Mouse (Mus musculus) heart, embryonic 11.5 days (tissue): ENCODE results near the gene Ifit1bl1. TPM values are rescaled to one million over a fixed set of nuclear protein-coding genes. Genes with fewer than 3 reads are reported as not detected.

Source experiments
- ATAC-seq: fragments of 200-750 bp; cut with Nextera tagmentation; replicated peaks from 2 replicates; pipeline ENCODE4 v1.8.0; 2017; ENCODE audit warnings: moderate library complexity; ENCODE audit not compliant: insufficient number of reproducible peaks, low FRiP score, low TSS enrichment
- H3K27ac ChIP-seq: fragments of 300-500 bp; sonication (generic); 2 replicates; pipeline ENCODE4 v1.5.1; 2014; ENCODE audit warnings: mild to moderate bottlenecking, low read depth, low read length
- H3K27me3 ChIP-seq: fragments of 300-500 bp; sonication (generic); 2 replicates; pipeline ENCODE4 v1.6.1; 2014; ENCODE audit warnings: mild to moderate bottlenecking, low read length, mixed read lengths; ENCODE audit not compliant: control insufficient read depth, insufficient read depth
- H3K36me3 ChIP-seq: fragments of 300-500 bp; sonication (generic); 2 replicates; pipeline ENCODE4 v1.6.1; 2014; ENCODE audit warnings: mild to moderate bottlenecking, low read length, moderate library complexity, mixed read lengths; ENCODE audit not compliant: control insufficient read depth, insufficient read depth
- H3K4me1 ChIP-seq: fragments of 300-500 bp; sonication (generic); 2 replicates; pipeline ENCODE4 v1.6.1; 2014; ENCODE audit warnings: low read length; ENCODE audit not compliant: control insufficient read depth, insufficient read depth
- H3K4me2 ChIP-seq: fragments of 300-500 bp; sonication (generic); 2 replicates; pipeline ENCODE4 v1.6.1; 2014; ENCODE audit warnings: mild to moderate bottlenecking, moderate library complexity
- H3K4me3 ChIP-seq: fragments of 300-500 bp; sonication (generic); 2 replicates; pipeline ENCODE4 v1.5.1; 2014; ENCODE audit warnings: low read depth, low read length
- H3K9ac ChIP-seq: fragments of 300-500 bp; sonication (generic); 2 replicates; pipeline ENCODE4 v1.6.1; 2014; ENCODE audit warnings: mild to moderate bottlenecking, low read depth, low read length, moderate library complexity
- H3K9me3 ChIP-seq: fragments of 300-500 bp; sonication (generic); replicated peaks from 2 replicates; pipeline ENCODE4 v1.6.1; 2016; ENCODE audit warnings: low read length; ENCODE audit not compliant: control insufficient read depth
- WGBS: fragments of 180-500 bp; shearing (Covaris S2); extraction: QIAGEN DNeasy Blood & Tissue Kit; methylation state at CpG from one replicate; pipeline ENCODE4 v1.1.7; 2014; ENCODE audit not compliant: insufficient replicate concordance; 5-methylcytosine and 5-hydroxymethylcytosine counted together
- polyA plus RNA-seq: library from polyadenylated mRNA; unstranded; fragments of >200 nt; fragmentation: Nextera tagmentation; extraction: Ambion mirVana; gene quantifications from 2 replicates; pipeline ENCODE4 v1.2.1, GENCODE M21; 2014

Gene Ifit1bl1
- polyA plus RNA-seq, 1 experiment from 2014 or later: 1.5 TPM

DNA sequence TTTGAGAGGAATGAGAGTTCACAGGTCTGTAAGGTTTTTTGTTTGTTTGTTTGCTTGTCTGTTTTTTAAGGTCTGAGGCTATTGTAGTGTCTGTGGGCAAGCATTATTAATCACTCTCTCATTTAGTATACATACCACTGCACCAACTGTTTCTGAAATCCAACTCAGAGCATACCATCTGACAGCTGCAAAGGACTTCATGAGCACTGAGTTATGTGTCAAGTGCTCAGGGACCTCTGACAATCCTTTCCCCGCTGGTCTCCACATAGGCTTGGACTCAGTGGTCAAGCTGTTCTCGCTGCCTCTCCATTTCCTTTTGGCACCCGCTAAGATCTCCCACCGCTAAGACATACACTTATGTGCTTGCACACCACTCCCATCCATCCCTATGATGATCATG, 55.5 kb downstream of the Ifit1bl1 start:
- H3K36me3 ChIP-seq: no peaks in the 10 kb centered on the region
- H3K4me1 ChIP-seq: no peaks in the 10 kb centered on the region
- no peak for ATAC-seq
- H3K9me3 ChIP-seq: no peaks in the 10 kb centered on the region
- no peak overlapping the region for H3K4me3 ChIP-seq
- 83% methylated on average over 4 of the region's 4 CpGs for WGBS
- H3K27ac ChIP-seq: no peak overlapping the region
- no peaks in the 10 kb centered on the region for H3K27me3 ChIP-seq
- no peak overlapping the region for H3K4me2 ChIP-seq
- no peak overlapping the region for H3K9ac ChIP-seq

Other genes starting within 250 kb of the Ifit1bl1 start
- gene Ch25h, start 126.8 kb downstream of the Ifit1bl1 start, polyA plus RNA-seq: 1.8 and 3.7 TPM in 2 replicates
- gene Lipa, start 74.5 kb downstream of the Ifit1bl1 start, polyA plus RNA-seq: 36.2 and 41.2 TPM in 2 replicates
- gene Ifit2, start 51.3 kb downstream of the Ifit1bl1 start, polyA plus RNA-seq: 5.6 and 6.4 TPM in 2 replicates
- gene Ifit3, start 18.4 kb downstream of the Ifit1bl1 start, polyA plus RNA-seq: 0.19 and 0.24 TPM in 2 replicates
- 0.14 and 0.44 TPM in 2 replicates for gene Ifit3b, start 6.0 kb upstream of the Ifit1bl1 start, polyA plus RNA-seq
- 0.73 and 1.0 TPM in 2 replicates for gene Ifit1bl2, start 38.8 kb upstream of the Ifit1bl1 start, polyA plus RNA-seq
- gene Ifit1, start 38.9 kb upstream of the Ifit1bl1 start, polyA plus RNA-seq: 0.11 and 0.44 TPM in 2 replicates
- gene Slc16a12, start 145.3 kb upstream of the Ifit1bl1 start, polyA plus RNA-seq: 37.2 and 41.1 TPM in 2 replicates